In genomic region chr5:148542196-148542595, GRCm38 (mm10) we compare ENCODE assay signal across 17 mouse cellular contexts. TPM values are rescaled to one million over a fixed set of nuclear protein-coding genes. Genes with fewer than 3 reads are reported as not detected.
DNase-seq lines count a peak whose midpoint lies in the region; ATAC-seq lines count a peak whose summit lies in the region.
"Had no signal": no experiment of that assay in that cellular context is flagged by ENCODE, and none has a peak within 500 bp of the region (broad histone marks: within the 10 kb centered on the region; RNA-seq: fewer than 3 reads in every experiment).

No protein-coding gene starts in this region.

- no peak overlapping the region for H3K9ac ChIP-seq in liver, embryonic 13.5 days
- no peak overlapping the region for H3K9ac ChIP-seq in midbrain, embryonic 11.5 days (ENCODE audit: low read length)
- H3K9ac ChIP-seq: forebrain, embryonic 13.5 days; hindbrain, embryonic 12.5 days; intestine, embryonic 15.5 days; lung, embryonic 14.5 days; stomach, embryonic 15.5 days had no signal

- 0 out of 2 replicates have a peak, but pooled peaks have one; percentile 23 for ATAC-seq in liver, embryonic 13.5 days (ENCODE audit: low read depth)
- ATAC-seq in inflammation-experienced regulatory T-cells, adult 6 months, result peak; percentile 67
- no peak for ATAC-seq in midbrain, embryonic 11.5 days (ENCODE audit: low FRiP score)
- ATAC-seq: forebrain, embryonic 13.5 days; intestine, embryonic 15.5 days had no signal

- DNase-seq in liver, embryonic 13.5 days, result no peak
- DNase-seq in liver, result no peak
- DNase-seq in MEL-GATA-1-ER (ENCODE audit: extremely low read depth, low read depth), result peak; percentile 72
- no peak for DNase-seq in midbrain, embryonic 11.5 days (ENCODE audit: low spot score, missing footprints)
- no peak for DNase-seq in lung, postnatal 10 days
- no peak for DNase-seq in urinary bladder, postnatal 36 days (ENCODE audit: low spot score in 2 of 2)
- DNase-seq: cerebellum, postnatal 10 days; kidney, postnatal 10 days; lung, embryonic 14.5 days; right cerebral cortex, adult 18-20 months had no signal

- no peak overlapping the region; the same call in 1 of the 2 replicates for H3K27ac ChIP-seq in liver, embryonic 13.5 days
- H3K27ac ChIP-seq in midbrain, embryonic 11.5 days (ENCODE audit: low read depth, low read length), result no peak overlapping the region
- H3K27ac ChIP-seq: forebrain, embryonic 13.5 days; hindbrain, embryonic 12.5 days; intestine, embryonic 15.5 days; left cerebral cortex, adult 2 months; stomach, embryonic 15.5 days had no signal

- H3K4me3 ChIP-seq in liver, embryonic 13.5 days (replicated peaks), result no peak overlapping the region
- H3K4me3 ChIP-seq in midbrain, embryonic 11.5 days (ENCODE audit: low read depth, low read length), result no peak overlapping the region
- H3K4me3 ChIP-seq: forebrain, embryonic 13.5 days; hindbrain, embryonic 12.5 days; intestine, embryonic 15.5 days; left cerebral cortex, adult 2 months; megakaryocyte, embryonic 14.5 days; stomach, embryonic 15.5 days had no signal

- no peaks in the 10 kb centered on the region for H3K36me3 ChIP-seq in liver, embryonic 13.5 days
- H3K36me3 ChIP-seq in midbrain, embryonic 11.5 days (ENCODE audit: control insufficient read depth, insufficient read depth, low read length), result no peaks in the 10 kb centered on the region
- H3K36me3 ChIP-seq: hindbrain, embryonic 12.5 days; intestine, embryonic 15.5 days; stomach, embryonic 15.5 days had no signal

- peaks cover 53% of the 10 kb centered on the region for H3K4me1 ChIP-seq in liver, embryonic 13.5 days (replicated peaks)
- H3K4me1 ChIP-seq in midbrain, embryonic 11.5 days (ENCODE audit: control insufficient read depth, insufficient read depth, low read length), result peaks cover 2% of the 10 kb centered on the region; the same call in 1 of the 2 replicates

- 24% methylated on average over 2 of the region's 2 CpGs for WGBS in liver, embryonic 13.5 days (ENCODE audit: insufficient replicate concordance)
- 85% methylated on average over 2 of the region's 2 CpGs for WGBS in midbrain, embryonic 11.5 days

- H3K9me3 ChIP-seq in liver, embryonic 13.5 days (replicated peaks), result no peaks in the 10 kb centered on the region
- no peaks in the 10 kb centered on the region for H3K9me3 ChIP-seq in midbrain, embryonic 11.5 days (ENCODE audit: control insufficient read depth, low read length)
- H3K9me3 ChIP-seq: forebrain, embryonic 13.5 days; hindbrain, embryonic 12.5 days; intestine, embryonic 15.5 days; megakaryocyte, embryonic 14.5 days; stomach, embryonic 15.5 days had no signal

- no peaks in the 10 kb centered on the region for H3K27me3 ChIP-seq in liver, embryonic 13.5 days
- no peaks in the 10 kb centered on the region for H3K27me3 ChIP-seq in midbrain, embryonic 11.5 days (ENCODE audit: control insufficient read depth, insufficient read depth, low read length)
- H3K27me3 ChIP-seq: forebrain, embryonic 13.5 days; hindbrain, embryonic 12.5 days; intestine, embryonic 15.5 days; stomach, embryonic 15.5 days had no signal

- no peak overlapping the region for H3K4me2 ChIP-seq in liver, embryonic 13.5 days
- H3K4me2 ChIP-seq in midbrain, embryonic 11.5 days, result no peak overlapping the region
- H3K4me2 ChIP-seq: forebrain, embryonic 13.5 days; hindbrain, embryonic 12.5 days; intestine, embryonic 15.5 days; lung, embryonic 14.5 days; stomach, embryonic 15.5 days had no signal

RNA-seq across cellular contexts. Expression of gene Ubl3, which starts 10.4 kb away (rescaled TPM):
- 18.5 and 21.0 TPM in 2 replicates for polyA plus RNA-seq in liver, embryonic 13.5 days (2015; fragmentation: Nextera tagmentation; extraction: Ambion mirVana)
- polyA plus RNA-seq in inflammation-experienced regulatory T-cells, adult 6 months (2017; shearing (Covaris generic)), result 10 to 100 TPM; 84.6 to 85.6 (median 85.1) TPM
- 64.5 and 66.9 TPM in 2 replicates for polyA plus RNA-seq in midbrain, embryonic 11.5 days (2014; fragmentation: Nextera tagmentation; extraction: Ambion mirVana)
